Mouse (Mus musculus): ENCODE results near the gene Slc27a3. TPM values are rescaled to one million over a fixed set of nuclear protein-coding genes. Genes with fewer than 3 reads are reported as not detected.

Gene Slc27a3
- polyA plus RNA-seq, 1 experiment from 2014 or later: 1.5 TPM

GRCm38 (mm10) chr3:90386817-90387216 is 2.9 kb downstream of the Slc27a3 start:
- 76% methylated on average over 10 of the region's 10 CpGs for WGBS (ENCODE audit: insufficient replicate concordance)
- Histone ChIP-seq H3K4me3 (ENCODE audit: low read depth, low read length) (no peak overlapping the region), H3K9me3 (replicated peaks; ENCODE audit: control insufficient read depth, low read length) (no peaks in the 10 kb centered on the region), H3K9ac (ENCODE audit: low read depth, low read length) (no peak overlapping the region), H3K36me3 (ENCODE audit: control insufficient read depth, insufficient read depth) (no peaks in the 10 kb centered on the region), H3K27me3 (ENCODE audit: control insufficient read depth, insufficient read depth, low read depth, low read length) (peaks cover 28% of the 10 kb centered on the region), H3K4me2 (ENCODE audit: low read depth, low read length) (no peak overlapping the region), H3K27ac (ENCODE audit: low read length) (no peak overlapping the region), H3K4me1 (ENCODE audit: control insufficient read depth, low read depth, low read length) (peaks cover 12% of the 10 kb centered on the region)
- ATAC-seq (ENCODE audit: low read depth): no peak

- peaks cover 9% of the 10 kb centered on the region for H3K4me1 ChIP-seq (ENCODE audit: control insufficient read depth, low read depth, low read length)
- WGBS (ENCODE audit: insufficient replicate concordance): 58% methylated on average over 7 of the region's 7 CpGs
- no peak overlapping the region for H3K4me2 ChIP-seq (ENCODE audit: low read depth, low read length)
- H3K4me3 ChIP-seq (ENCODE audit: low read depth, low read length): no peak overlapping the region
- ATAC-seq (ENCODE audit: low read depth): no peak
- H3K9ac ChIP-seq (ENCODE audit: low read depth, low read length): no peak overlapping the region
- H3K27ac ChIP-seq (ENCODE audit: low read length): no peak overlapping the region
- H3K36me3 ChIP-seq (ENCODE audit: control insufficient read depth, insufficient read depth): no peaks in the 10 kb centered on the region
- H3K27me3 ChIP-seq (ENCODE audit: control insufficient read depth, insufficient read depth, low read depth, low read length): peaks cover 20% of the 10 kb centered on the region
- no peaks in the 10 kb centered on the region for H3K9me3 ChIP-seq (replicated peaks; ENCODE audit: control insufficient read depth, low read length)
These were observed 4.8 kb downstream of the Slc27a3 start for GRCm38 (mm10) chr3:90384851-90385375.

GRCm38 (mm10) chr3:90383690-90384089 is 6.0 kb downstream of the Slc27a3 start:
- Histone ChIP-seq H3K4me1 (ENCODE audit: control insufficient read depth, low read depth, low read length) (peaks cover 6% of the 10 kb centered on the region), H3K36me3 (ENCODE audit: control insufficient read depth, insufficient read depth) (no peaks in the 10 kb centered on the region), H3K9ac (ENCODE audit: low read depth, low read length) (no peak overlapping the region), H3K27me3 (ENCODE audit: control insufficient read depth, insufficient read depth, low read depth, low read length) (peaks cover 7% of the 10 kb centered on the region), H3K9me3 (replicated peaks; ENCODE audit: control insufficient read depth, low read length) (no peaks in the 10 kb centered on the region), H3K4me2 (ENCODE audit: low read depth, low read length) (no peak overlapping the region), H3K27ac (ENCODE audit: low read length) (no peak overlapping the region), H3K4me3 (ENCODE audit: low read depth, low read length) (no peak overlapping the region)
- 36% methylated on average over 4 of the region's 4 CpGs for WGBS (ENCODE audit: insufficient replicate concordance)
- no peak for ATAC-seq (ENCODE audit: low read depth)

GRCm38 (mm10) chr3:90381727-90382126 is 8.0 kb downstream of the Slc27a3 start:
- Histone ChIP-seq H3K27me3 (ENCODE audit: control insufficient read depth, insufficient read depth, low read depth, low read length) (no peaks in the 10 kb centered on the region), H3K36me3 (ENCODE audit: control insufficient read depth, insufficient read depth) (no peaks in the 10 kb centered on the region), H3K9me3 (replicated peaks; ENCODE audit: control insufficient read depth, low read length) (no peaks in the 10 kb centered on the region), H3K4me3 (ENCODE audit: low read depth, low read length) (no peak overlapping the region), H3K9ac (ENCODE audit: low read depth, low read length) (no peak overlapping the region), H3K4me2 (ENCODE audit: low read depth, low read length) (no peak overlapping the region), H3K27ac (ENCODE audit: low read length) (no peak overlapping the region), H3K4me1 (ENCODE audit: control insufficient read depth, low read depth, low read length) (peaks cover 6% of the 10 kb centered on the region)
- ATAC-seq (ENCODE audit: low read depth): no peak
- WGBS (ENCODE audit: insufficient replicate concordance): 63% methylated on average over 11 of the region's 11 CpGs

GRCm38 (mm10) chr3:90378496-90378895 is 11.2 kb downstream of the Slc27a3 start:
- Histone ChIP-seq H3K9ac (ENCODE audit: low read depth, low read length) (no peak overlapping the region), H3K27me3 (ENCODE audit: control insufficient read depth, insufficient read depth, low read depth, low read length) (no peaks in the 10 kb centered on the region), H3K4me2 (ENCODE audit: low read depth, low read length) (no peak overlapping the region), H3K27ac (ENCODE audit: low read length) (no peak overlapping the region), H3K4me3 (ENCODE audit: low read depth, low read length) (no peak overlapping the region), H3K36me3 (ENCODE audit: control insufficient read depth, insufficient read depth) (no peaks in the 10 kb centered on the region), H3K4me1 (ENCODE audit: control insufficient read depth, low read depth, low read length) (peaks cover 2% of the 10 kb centered on the region; the same call in 1 of the 2 replicates), H3K9me3 (replicated peaks; ENCODE audit: control insufficient read depth, low read length) (no peaks in the 10 kb centered on the region)
- ATAC-seq (ENCODE audit: low read depth): no peak
- 56% methylated on average over 5 of the region's 5 CpGs for WGBS (ENCODE audit: insufficient replicate concordance)

GRCm38 (mm10) chr3:90376247-90376585 is 13.5 kb downstream of the Slc27a3 start:
- no peak overlapping the region for H3K4me3 ChIP-seq (ENCODE audit: low read depth, low read length)
- 67% methylated on average over 1 of the region's 1 CpGs for WGBS (ENCODE audit: insufficient replicate concordance)
- H3K27ac ChIP-seq (ENCODE audit: low read length): no peak overlapping the region
- H3K36me3 ChIP-seq (ENCODE audit: control insufficient read depth, insufficient read depth): no peaks in the 10 kb centered on the region
- no peak overlapping the region for H3K4me2 ChIP-seq (ENCODE audit: low read depth, low read length)
- no peaks in the 10 kb centered on the region for H3K27me3 ChIP-seq (ENCODE audit: control insufficient read depth, insufficient read depth, low read depth, low read length)
- H3K9ac ChIP-seq (ENCODE audit: low read depth, low read length): no peak overlapping the region
- peak; percentile 52 for ATAC-seq (ENCODE audit: low read depth)
- no peaks in the 10 kb centered on the region for H3K9me3 ChIP-seq (replicated peaks; ENCODE audit: control insufficient read depth, low read length)
- peaks cover 2% of the 10 kb centered on the region; the same call in 1 of the 2 replicates for H3K4me1 ChIP-seq (ENCODE audit: control insufficient read depth, low read depth, low read length)

GRCm38 (mm10) chr3:90375562-90376246 is 14.0 kb downstream of the Slc27a3 start:
- ATAC-seq (ENCODE audit: low read depth): no peak
- 45% methylated on average over 3 of the region's 3 CpGs for WGBS (ENCODE audit: insufficient replicate concordance)

GRCm38 (mm10) chr3:90374368-90374767 is 15.4 kb downstream of the Slc27a3 start:
- peaks cover 2% of the 10 kb centered on the region; the same call in 1 of the 2 replicates for H3K4me1 ChIP-seq (ENCODE audit: control insufficient read depth, low read depth, low read length)
- no peak overlapping the region for H3K4me2 ChIP-seq (ENCODE audit: low read depth, low read length)
- no peak overlapping the region for H3K4me3 ChIP-seq (ENCODE audit: low read depth, low read length)
- ATAC-seq (ENCODE audit: low read depth): no peak
- H3K27me3 ChIP-seq (ENCODE audit: control insufficient read depth, insufficient read depth, low read depth, low read length): no peaks in the 10 kb centered on the region
- H3K27ac ChIP-seq (ENCODE audit: low read length): no peak overlapping the region
- WGBS (ENCODE audit: insufficient replicate concordance): 67% methylated on average over 4 of the region's 4 CpGs
- no peaks in the 10 kb centered on the region for H3K36me3 ChIP-seq (ENCODE audit: control insufficient read depth, insufficient read depth)
- H3K9me3 ChIP-seq (replicated peaks; ENCODE audit: control insufficient read depth, low read length): no peaks in the 10 kb centered on the region
- no peak overlapping the region for H3K9ac ChIP-seq (ENCODE audit: low read depth, low read length)

More at GRCm38 (mm10) chr3:90375562-90376246, 14.0 kb downstream of the Slc27a3 start:
- H3K27me3 ChIP-seq (ENCODE audit: control insufficient read depth, insufficient read depth, low read depth, low read length): no peaks in the 10 kb centered on the region
- no peak overlapping the region for H3K9ac ChIP-seq (ENCODE audit: low read depth, low read length)
- H3K36me3 ChIP-seq (ENCODE audit: control insufficient read depth, insufficient read depth): no peaks in the 10 kb centered on the region
- no peaks in the 10 kb centered on the region for H3K9me3 ChIP-seq (replicated peaks; ENCODE audit: control insufficient read depth, low read length)
- H3K27ac ChIP-seq (ENCODE audit: low read length): no peak overlapping the region
- peaks cover 2% of the 10 kb centered on the region; the same call in 1 of the 2 replicates for H3K4me1 ChIP-seq (ENCODE audit: control insufficient read depth, low read depth, low read length)
- no peak overlapping the region for H3K4me3 ChIP-seq (ENCODE audit: low read depth, low read length)
- H3K4me2 ChIP-seq (ENCODE audit: low read depth, low read length): no peak overlapping the region

GRCm38 (mm10) chr3:90373432-90374028 is 16.2 kb downstream of the Slc27a3 start:
- ATAC-seq (ENCODE audit: low read depth): peak; percentile 65

More at GRCm38 (mm10) chr3:90373432-90374028, 16.2 kb downstream of the Slc27a3 start:
- no peak overlapping the region for H3K4me2 ChIP-seq (ENCODE audit: low read depth, low read length)
- no peaks in the 10 kb centered on the region for H3K9me3 ChIP-seq (replicated peaks; ENCODE audit: control insufficient read depth, low read length)
- no peaks in the 10 kb centered on the region for H3K36me3 ChIP-seq (ENCODE audit: control insufficient read depth, insufficient read depth)
- H3K27ac ChIP-seq (ENCODE audit: low read length): no peak overlapping the region
- no peak overlapping the region for H3K9ac ChIP-seq (ENCODE audit: low read depth, low read length)
- no peaks in the 10 kb centered on the region for H3K27me3 ChIP-seq (ENCODE audit: control insufficient read depth, insufficient read depth, low read depth, low read length)
- peaks cover 2% of the 10 kb centered on the region; the same call in 1 of the 2 replicates for H3K4me1 ChIP-seq (ENCODE audit: control insufficient read depth, low read depth, low read length)
- no peak overlapping the region for H3K4me3 ChIP-seq (ENCODE audit: low read depth, low read length)
- WGBS (ENCODE audit: insufficient replicate concordance): 20% methylated on average over 4 of the region's 4 CpGs

All from liver, embryonic 16.5 days (tissue).